Mouse (Mus musculus): ENCODE results near the gene Cpd.
"Not testable (repeated sequence)": the region's sequence is repeated elsewhere in the genome, so short reads cannot be mapped to it uniquely, and the experiment has no call there.

Gene Cpd

GRCm38 (mm10) chr11:76846011-76846877, 574 bp downstream of the Cpd start:
- DNase-seq: peak; percentile 8 to 26

- DNase-seq: peak; percentile 6 to 14
Measured at GRCm38 (mm10) chr11:76845275-76845980, 1.4 kb downstream of the Cpd start.

GRCm38 (mm10) chr11:76838573-76838972, 8.2 kb downstream of the Cpd start:
- DNase-seq: no peak

GRCm38 (mm10) chr11:76836317-76836716, 10.5 kb downstream of the Cpd start:
- no peak for DNase-seq

- DNase-seq: no peak
Measured at GRCm38 (mm10) chr11:76835868-76836267, 10.9 kb downstream of the Cpd start.

- DNase-seq: no peak
Measured at GRCm38 (mm10) chr11:76834665-76835064, 12.2 kb downstream of the Cpd start.

GRCm38 (mm10) chr11:76824885-76825265, 21.9 kb downstream of the Cpd start:
- DNase-seq: no peak

- DNase-seq: no peak
Measured at GRCm38 (mm10) chr11:76824238-76824884, 22.5 kb downstream of the Cpd start.

- no peak for DNase-seq
Measured at GRCm38 (mm10) chr11:76823641-76824040, 23.2 kb downstream of the Cpd start.

GRCm38 (mm10) chr11:76821353-76821752, 25.5 kb downstream of the Cpd start:
- DNase-seq: no peak

GRCm38 (mm10) chr11:76817664-76818063, 29.2 kb downstream of the Cpd start:
- no peak for DNase-seq

GRCm38 (mm10) chr11:76810706-76811495, 35.9 kb downstream of the Cpd start:
- no peak for DNase-seq

- no peak for DNase-seq
Measured at GRCm38 (mm10) chr11:76809450-76809849, 37.4 kb downstream of the Cpd start.

- no peak for DNase-seq
Measured at GRCm38 (mm10) chr11:76808550-76808949, 38.3 kb downstream of the Cpd start.

GRCm38 (mm10) chr11:76807007-76807679, 39.7 kb downstream of the Cpd start:
- DNase-seq: no peak

- no peak for DNase-seq
Measured at GRCm38 (mm10) chr11:76806026-76806425, 40.8 kb downstream of the Cpd start.

- DNase-seq: not testable (repeated sequence)
Measured at GRCm38 (mm10) chr11:76805072-76805471, 41.7 kb downstream of the Cpd start.

GRCm38 (mm10) chr11:76803266-76803665, 43.6 kb downstream of the Cpd start:
- DNase-seq: no peak

- no peak for DNase-seq
Measured at GRCm38 (mm10) chr11:76797236-76797635, 49.6 kb downstream of the Cpd start.

GRCm38 (mm10) chr11:76795326-76795725, 51.5 kb downstream of the Cpd start:
- DNase-seq: no peak

GRCm38 (mm10) chr11:76791331-76791730, 55.5 kb downstream of the Cpd start:
- no peak for DNase-seq

GRCm38 (mm10) chr11:76789252-76789651, 57.6 kb downstream of the Cpd start:
- no peak for DNase-seq
